28 mouse cellular contexts compared by ENCODE assay signal in the genomic region with DNA sequence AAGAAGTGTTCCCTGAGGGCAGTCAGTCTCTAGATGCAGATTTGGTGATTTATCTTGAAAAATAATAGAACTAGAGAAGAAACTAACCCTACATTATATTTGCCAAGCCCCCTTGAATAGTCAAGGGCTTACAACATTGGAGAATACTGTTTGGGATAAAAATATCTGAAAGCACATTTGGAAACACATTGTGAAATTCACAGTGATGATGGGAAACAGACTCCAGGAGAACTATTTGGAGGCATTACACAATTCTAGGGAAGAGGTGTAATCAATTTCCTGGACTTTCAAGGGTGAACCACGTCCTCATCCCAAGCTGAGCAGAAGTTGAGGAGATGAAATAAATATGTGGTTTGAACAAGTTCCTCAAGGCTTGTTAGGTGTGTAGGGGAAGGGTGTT. TPM values are rescaled to one million over a fixed set of nuclear protein-coding genes. Genes with fewer than 3 reads are reported as not detected.
A peak's percentile ranks its signal among the peaks of the same experiment; 100 is the strongest.
DNase-seq lines count a peak whose midpoint lies in the region; ATAC-seq and TF ChIP-seq lines count a peak whose summit lies in the region.
"Had no signal": no experiment of that assay in that cellular context is flagged by ENCODE, and none has a peak within 500 bp of the region (broad histone marks: within the 10 kb centered on the region; RNA-seq: fewer than 3 reads in every experiment).

No protein-coding gene starts in this region.

- intact Hi-C loops in left cerebral cortex, adult 2 months (cut with DNase I): no loop called here

- no peak overlapping the region for H3K4me3 ChIP-seq in heart, embryonic 12.5 days
- no peak overlapping the region for H3K4me3 ChIP-seq in lung, postnatal 0 days (ENCODE audit: low read depth, low read length)
- H3K4me3 ChIP-seq in lung, adult 2 months (replicated peaks; ENCODE audit: extremely low read depth, low read depth, low read length): no peak overlapping the region
- no peak overlapping the region for H3K4me3 ChIP-seq in left cerebral cortex, adult 2 months
- H3K4me3 ChIP-seq: erythroblast, embryonic 14.5 days; forebrain, embryonic 13.5 days; hindbrain, embryonic 12.5 days; intestine, embryonic 15.5 days; midbrain, embryonic 10.5 days; myocyte; neural tube, embryonic 12.5 days had no signal

- no peak for ATAC-seq in heart, embryonic 12.5 days (ENCODE audit: insufficient number of reproducible peaks, low FRiP score)
- peak; percentile 61 for ATAC-seq in lung, postnatal 0 days
- ATAC-seq: forebrain, embryonic 13.5 days; hindbrain, postnatal 0 days; intestine, embryonic 15.5 days had no signal

- H3K27ac ChIP-seq in heart, embryonic 12.5 days (ENCODE audit: poor library complexity, severe bottlenecking): no peak overlapping the region
- peak overlapping the region; percentile 34 for H3K27ac ChIP-seq in lung, postnatal 0 days (ENCODE audit: low read length)
- H3K27ac ChIP-seq in left cerebral cortex, adult 2 months: no peak overlapping the region
- H3K27ac ChIP-seq: forebrain, embryonic 13.5 days; hindbrain, embryonic 12.5 days; hindbrain, postnatal 0 days; intestine, embryonic 15.5 days; liver, embryonic 14.5 days; midbrain, embryonic 10.5 days; neural tube, embryonic 12.5 days had no signal

- no peaks in the 10 kb centered on the region for H3K27me3 ChIP-seq in heart, embryonic 12.5 days (replicated peaks)
- H3K27me3 ChIP-seq in lung, postnatal 0 days (replicated peaks; ENCODE audit: insufficient read depth, low read length): no peaks in the 10 kb centered on the region
- H3K27me3 ChIP-seq: forebrain, embryonic 13.5 days; hindbrain, embryonic 12.5 days; intestine, embryonic 15.5 days; neural tube, embryonic 12.5 days had no signal

- 40% methylated on average over 1 of the region's 1 CpGs for WGBS in heart, embryonic 12.5 days
- 29% methylated on average over 1 of the region's 1 CpGs for WGBS in lung, postnatal 0 days
- 16% methylated on average over 1 of the region's 1 CpGs for WGBS in lung, adult 2 months

- H3K9me3 ChIP-seq in heart, embryonic 12.5 days (replicated peaks): peaks cover 11% of the 10 kb centered on the region
- H3K9me3 ChIP-seq in lung, postnatal 0 days (ENCODE audit: low read length): peaks cover 3% of the 10 kb centered on the region; the same call in 1 of the 2 replicates
- H3K9me3 ChIP-seq: hindbrain, embryonic 12.5 days; intestine, embryonic 15.5 days; neural tube, embryonic 12.5 days had no signal

- no peaks in the 10 kb centered on the region for H3K36me3 ChIP-seq in heart, embryonic 12.5 days
- H3K36me3 ChIP-seq in lung, postnatal 0 days (ENCODE audit: insufficient read depth, low read length): no peaks in the 10 kb centered on the region
- H3K36me3 ChIP-seq: hindbrain, embryonic 12.5 days; intestine, embryonic 15.5 days; midbrain, embryonic 10.5 days; neural tube, embryonic 12.5 days had no signal

- DNase-seq in heart, adult 8-10 months (ENCODE audit: low spot score): peak; percentile 26
- DNase-seq in lung, postnatal 0 days (ENCODE audit: low spot score): peak; percentile 75
- DNase-seq in lung, adult 2 months: no peak
- DNase-seq in fibroblast of lung, adult 2 months (ENCODE audit: low read depth): peak; percentile 40
- DNase-seq in right cerebral cortex, postnatal 36 days (ENCODE audit: low spot score in 2 of 2): no peak
- DNase-seq in left cerebral cortex, adult 2 months (ENCODE audit: extremely low spot score in 1 of 2, low spot score in 2 of 2): no peak
- DNase-seq: adrenal gland, postnatal 36 days; cerebellum, adult 18-20 months; gastrocnemius, postnatal 25 days; heart, postnatal 36 days; kidney, adult 2 months; kidney, postnatal 4 days; left cerebral cortex, postnatal 4 days; right cerebral cortex, adult 18-20 months; right cerebral cortex, postnatal 4 days; thymus, adult 2 months; thymus, postnatal 36 days had no signal

- H3K4me2 ChIP-seq in heart, embryonic 12.5 days: no peak overlapping the region
- no peak overlapping the region for H3K4me2 ChIP-seq in lung, postnatal 0 days (replicated peaks; ENCODE audit: low read depth, low read length)
- H3K4me2 ChIP-seq: forebrain, embryonic 13.5 days; hindbrain, embryonic 12.5 days; intestine, embryonic 15.5 days; neural tube, embryonic 12.5 days had no signal

- peak; percentile 53 for TF ChIP-seq EP300 in lung, postnatal 0 days (IDR thresholded peaks at IDR 0.05)

- H3K9ac ChIP-seq in heart, embryonic 12.5 days: no peak overlapping the region
- no peak overlapping the region for H3K9ac ChIP-seq in lung, postnatal 0 days (replicated peaks; ENCODE audit: low read depth)
- H3K9ac ChIP-seq: forebrain, embryonic 13.5 days; hindbrain, embryonic 12.5 days; intestine, embryonic 15.5 days; liver, embryonic 14.5 days; neural tube, embryonic 12.5 days had no signal

- no peak for TF ChIP-seq POLR2A in lung, adult 2 months (IDR thresholded peaks at IDR 0.05; ENCODE audit: borderline replicate concordance, extremely low read depth, low read depth, low read length)

- no peak for TF ChIP-seq CTCF in lung, postnatal 0 days (IDR thresholded peaks at IDR 0.05)
- TF ChIP-seq CTCF in lung, adult 2 months (IDR thresholded peaks at IDR 0.05; ENCODE audit: insufficient read depth, low read length): no peak
- TF ChIP-seq CTCF in left cerebral cortex, adult 2 months (IDR thresholded peaks at IDR 0.05): no peak

- no peaks in the 10 kb centered on the region for H3K4me1 ChIP-seq in heart, embryonic 12.5 days (replicated peaks)
- H3K4me1 ChIP-seq in lung, postnatal 0 days (ENCODE audit: insufficient read depth, low read depth, low read length): no peaks in the 10 kb centered on the region
- H3K4me1 ChIP-seq in lung, adult 2 months (ENCODE audit: control insufficient read depth, insufficient read depth, low read length): peaks cover 3% of the 10 kb centered on the region
- H3K4me1 ChIP-seq: forebrain, embryonic 13.5 days; hindbrain, embryonic 12.5 days; intestine, embryonic 15.5 days; midbrain, embryonic 10.5 days; neural tube, embryonic 12.5 days had no signal

RNA-seq across cellular contexts. Expression of a gene that starts 57.5 kb away (rescaled TPM):
- total RNA-seq in heart, adult 8-10 months (2022): 1 to 10 TPM; 3.7 to 5.1 (median 3.9) TPM
- polyA plus RNA-seq in heart, embryonic 12.5 days (2016; fragmentation: Nextera tagmentation; extraction: Ambion mirVana): 2.3 and 3.0 TPM in 2 replicates
- polyA plus RNA-seq in lung, postnatal 0 days (2015; fragmentation: Nextera tagmentation; extraction: Ambion mirVana): 3.9 and 5.0 TPM in 2 replicates
- polyA plus RNA-seq in lung, adult 2 months (2012; rRNA removed): 13.7 and 20.0 TPM in 2 replicates
- 1 to 10 TPM in 1 of 2 experiments, under 1 TPM in 1; 0.77 to 1.0 TPM for total RNA-seq in left cerebral cortex, adult 2 months (2021)
- total RNA-seq: MEL had no signal

Comparison
In these comparisons a context has a peak if more than half of its experiments do, and no peak if none do; other contexts are left out.
1. DNase-seq: peak in heart, adult 8-10 months (single experiment), lung, postnatal 0 days (single experiment) and fibroblast of lung, adult 2 months (single experiment); none in lung, adult 2 months (single experiment), right cerebral cortex, postnatal 36 days (0 of 2) and left cerebral cortex, adult 2 months (0 of 2).